Mouse (Mus musculus): ENCODE measurements at regions not wholly inside any gene's neighbourhood (a gene's known extent, or its start where the extent isn't known, plus 50 kb on each side); places are given as distances from the start of the nearest gene placed in this dataset.
A peak's percentile ranks its signal among the peaks of the same experiment; 100 is the strongest.

- no peak for ATAC-seq (replicated peaks; ENCODE audit: low read depth, poor library complexity, severe bottlenecking)
Measured at GRCm38 (mm10) chrX:153887285-153887684, 55.3 kb downstream of the Spin2c start.

DNA sequence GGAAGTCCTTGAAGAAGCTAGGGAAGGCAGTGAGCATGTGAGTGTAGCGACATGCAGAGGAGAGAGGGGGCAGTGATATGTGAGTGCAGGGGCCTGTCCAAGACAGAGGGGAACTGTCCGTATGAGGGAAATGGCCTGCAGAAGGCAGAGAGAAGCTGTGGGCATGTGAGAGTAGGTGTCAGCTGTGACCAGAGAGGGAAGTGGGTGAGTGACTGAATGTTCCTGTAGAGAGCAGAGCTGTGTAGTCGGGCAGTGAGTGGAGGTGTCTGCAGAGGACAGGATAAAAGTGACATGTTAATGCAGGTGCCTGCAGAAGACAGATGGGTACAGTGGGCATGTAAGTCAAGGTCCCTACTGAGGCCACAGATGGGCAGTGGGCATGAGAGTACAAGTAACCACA, 84.4 kb downstream of the Samt1 start:
- peak; percentile 54; the same call in 1 of the 2 replicates for ATAC-seq (replicated peaks; ENCODE audit: low read depth, poor library complexity, severe bottlenecking)

GRCm38 (mm10) chrX:153932586-153932985, 79.9 kb downstream of the Samt1 start:
- 0 out of 2 replicates have a peak, but pooled peaks have one; percentile 50 for ATAC-seq (replicated peaks; ENCODE audit: low read depth, poor library complexity, severe bottlenecking)

DNA sequence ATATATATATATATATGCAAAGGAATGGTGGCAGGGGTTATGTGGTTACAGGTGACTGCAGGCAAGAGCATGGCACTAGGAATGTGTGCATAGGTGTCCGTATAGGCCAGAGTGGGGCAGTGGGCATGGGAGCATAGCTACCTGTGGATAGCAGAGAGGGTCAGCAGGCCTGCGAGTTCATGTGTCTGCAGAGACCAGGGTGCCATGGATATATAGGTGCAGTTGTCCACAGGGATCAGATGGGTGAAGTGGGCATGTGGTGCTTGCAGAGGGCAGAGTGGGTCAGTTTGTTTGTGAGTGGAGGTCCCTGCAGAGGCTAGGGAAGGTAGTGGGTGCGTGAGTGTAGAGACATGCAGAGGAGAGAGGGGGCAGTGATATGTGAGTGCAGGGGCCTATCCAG, 76.3 kb downstream of the Samt1 start:
- ATAC-seq (replicated peaks; ENCODE audit: low read depth, poor library complexity, severe bottlenecking), result no peak

GRCm38 (mm10) chrX:153937346-153937745, 75.1 kb downstream of the Samt1 start:
- no peak for ATAC-seq (replicated peaks; ENCODE audit: low read depth, poor library complexity, severe bottlenecking)

DNA sequence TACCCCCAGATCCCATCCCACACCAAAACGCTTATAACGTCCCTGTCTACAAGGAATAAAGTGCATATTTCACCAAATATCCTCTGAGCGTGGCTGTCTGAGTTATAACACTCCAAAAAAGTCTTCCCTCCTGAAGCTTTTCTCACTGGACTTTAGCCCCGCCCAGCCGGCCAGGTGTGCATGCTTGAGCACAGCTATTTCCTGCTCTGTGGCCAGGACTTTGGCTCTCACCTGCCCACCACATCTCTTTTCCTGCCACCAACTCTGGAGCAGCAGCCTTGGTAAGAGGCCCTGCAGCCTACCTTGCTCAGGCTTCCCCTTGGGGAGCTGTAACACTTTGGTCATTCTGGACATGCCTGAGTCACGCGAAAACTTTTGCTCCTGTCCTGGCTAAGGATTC, 72.4 kb downstream of the Samt1 start:
- no peak for ATAC-seq (replicated peaks; ENCODE audit: low read depth, poor library complexity, severe bottlenecking)

DNA sequence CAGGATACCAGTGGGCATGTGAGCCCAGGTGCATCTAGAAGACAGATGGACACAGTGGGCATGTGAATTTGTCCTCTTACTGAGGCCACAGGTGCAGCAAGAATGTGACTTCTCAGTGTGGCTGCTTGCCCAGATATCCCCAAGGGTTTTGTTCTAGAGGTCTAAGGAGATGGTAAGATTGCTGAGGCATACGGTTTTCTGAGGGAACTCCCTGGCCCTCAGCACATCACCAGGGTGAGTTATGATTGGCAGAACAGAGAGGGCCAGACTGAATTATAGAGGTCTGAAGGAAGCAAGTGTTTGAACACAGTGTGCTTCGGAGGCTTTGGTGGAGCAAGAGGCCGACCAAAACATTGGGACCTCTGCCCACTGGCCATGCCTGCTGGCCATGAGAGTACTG, 71.3 kb downstream of the Samt1 start:
- peak; percentile 76 for ATAC-seq (replicated peaks; ENCODE audit: low read depth, poor library complexity, severe bottlenecking)
